Mouse (Mus musculus): ENCODE measurements around the gene Slc5a5.

DNA sequence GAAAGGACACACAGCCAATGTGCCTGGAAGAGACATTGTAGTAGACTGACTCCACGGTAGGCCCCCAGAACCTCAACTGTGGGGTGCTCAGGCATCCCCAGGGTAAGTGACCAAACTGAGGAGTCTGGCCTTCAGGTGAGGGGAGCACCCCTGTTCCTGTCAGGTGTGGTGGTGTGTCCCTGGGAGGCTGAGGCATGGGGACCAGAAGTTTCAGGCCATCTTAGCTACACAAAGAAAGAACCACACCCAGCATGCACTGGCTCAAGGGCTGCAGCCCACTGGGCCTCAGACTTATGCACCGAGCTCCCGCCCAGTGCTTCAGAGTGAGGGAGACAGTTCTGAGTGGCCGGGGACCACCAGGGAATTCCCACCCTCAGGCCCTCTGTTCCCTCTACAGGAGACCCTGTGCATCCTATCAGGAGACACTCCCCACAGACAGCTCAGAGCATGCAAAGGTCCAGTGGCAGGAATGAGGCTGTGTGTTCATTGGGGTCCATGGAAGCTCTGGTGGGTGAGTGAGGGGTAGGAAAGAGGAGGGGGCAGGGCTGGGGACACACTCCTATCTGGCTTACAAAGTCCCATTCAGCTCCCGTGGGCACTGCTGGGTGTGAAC, 21.3 kb downstream of the Slc5a5 start:
- TF ChIP-seq CTCF (IDR thresholded peaks at IDR 0.05): no peak
- TF ChIP-seq EP300 (IDR thresholded peaks at IDR 0.05; ENCODE audit: insufficient read depth, low read depth, low read length): no peak

Data from heart, adult 2 months (tissue).